Mouse (Mus musculus): Measurements from ENCODE around the gene Tob1. TPM values are rescaled to one million over a fixed set of nuclear protein-coding genes. Genes with fewer than 3 reads are reported as not detected.
A peak's percentile ranks its signal among the peaks of the same experiment; 100 is the strongest.

Tob1 gene
- total RNA-seq, 1 experiment from 2014 or later, result 245 TPM

GRCm38 (mm10) chr11:94229207-94229960 is 18.1 kb downstream of the Tob1 start:
- DNase-seq, result no peak

GRCm38 (mm10) chr11:94230244-94230643 is 19.0 kb downstream of the Tob1 start:
- no peak for DNase-seq

GRCm38 (mm10) chr11:94231821-94232552 is 20.7 kb downstream of the Tob1 start:
- DNase-seq, result no peak

- no peak for DNase-seq
These were observed 22.2 kb downstream of the Tob1 start for GRCm38 (mm10) chr11:94233405-94233804.

GRCm38 (mm10) chr11:94234380-94234779 is 23.1 kb downstream of the Tob1 start:
- DNase-seq, result no peak

- no peak for DNase-seq
These were observed 23.6 kb downstream of the Tob1 start for GRCm38 (mm10) chr11:94234857-94235256.

GRCm38 (mm10) chr11:94236074-94236473 is 24.8 kb downstream of the Tob1 start:
- DNase-seq, result peak; percentile 53

- no peak for DNase-seq
These were observed 27.5 kb downstream of the Tob1 start for GRCm38 (mm10) chr11:94238786-94239185.

GRCm38 (mm10) chr11:94239706-94240105 is 28.5 kb downstream of the Tob1 start:
- DNase-seq, result no peak

- no peak for DNase-seq
These were observed 31.6 kb downstream of the Tob1 start for GRCm38 (mm10) chr11:94242760-94243421.

GRCm38 (mm10) chr11:94243422-94244180 is 32.3 kb downstream of the Tob1 start:
- no peak for DNase-seq

- DNase-seq, result no peak
These were observed 33.1 kb downstream of the Tob1 start for GRCm38 (mm10) chr11:94244385-94244784.

- DNase-seq, result no peak
These were observed 34.9 kb downstream of the Tob1 start, which contains the start of gene Wfikkn2 for GRCm38 (mm10) chr11:94245955-94246788. Wfikkn2 (minus strand) TSS chr11:94246005.

GRCm38 (mm10) chr11:94246789-94247061 is 35.5 kb downstream of the Tob1 start:
- DNase-seq, result no peak

GRCm38 (mm10) chr11:94253156-94253555 is 41.9 kb downstream of the Tob1 start:
- no peak for DNase-seq

- no peak for DNase-seq
These were observed 42.4 kb downstream of the Tob1 start for GRCm38 (mm10) chr11:94253691-94254090.

- DNase-seq, result no peak
These were observed 44.5 kb downstream of the Tob1 start for GRCm38 (mm10) chr11:94255733-94256132.

- DNase-seq, result no peak
These were observed 46.7 kb downstream of the Tob1 start for GRCm38 (mm10) chr11:94257987-94258386.

GRCm38 (mm10) chr11:94259814-94260213 is 48.6 kb downstream of the Tob1 start:
- no peak for DNase-seq

GRCm38 (mm10) chr11:94261585-94262370 is 50.5 kb downstream of the Tob1 start:
- no peak for DNase-seq

All from adrenal gland, postnatal 25 days (tissue).